Mouse (Mus musculus) neutrophil, adult 5-6 weeks (primary cell): ENCODE measurements around the gene Hsdl1. TPM values are rescaled to one million over a fixed set of nuclear protein-coding genes. Genes with fewer than 3 reads are reported as not detected.
A peak's percentile ranks its signal among the peaks of the same experiment; 100 is the strongest.

Experiments
- ATAC-seq: fragments of 151-379, 151-347 bp; 2 replicates; pipeline ENCODE4 v1.8.0; 2017; ENCODE audit warnings: mild to moderate bottlenecking, moderate TSS enrichment; ENCODE audit not compliant: insufficient number of reproducible peaks, poor library complexity, low FRiP score, severe bottlenecking; ENCODE audit errors: extremely low read depth
- total RNA-seq: library from RNA; stranded (forward); fragments of 200-1000 nt; gene quantifications from 2 replicates; pipeline ENCODE4 v1.2.3, GENCODE M21; 2017

Gene Hsdl1
- total RNA-seq, 1 experiment from 2014 or later = 59.0 TPM

- no peak for ATAC-seq
Measured at GRCm38 (mm10) chr8:119588321-119588720, 13.3 kb upstream of the Hsdl1 start.

GRCm38 (mm10) chr8:119585901-119586300, 10.9 kb upstream of the Hsdl1 start:
- ATAC-seq = peak; percentile 75

- ATAC-seq = no peak
Measured at GRCm38 (mm10) chr8:119580441-119581161, 5.6 kb upstream of the Hsdl1 start.

GRCm38 (mm10) chr8:119579096-119579495, 4.1 kb upstream of the Hsdl1 start:
- no peak for ATAC-seq

GRCm38 (mm10) chr8:119575366-119575726, 363 bp upstream of the Hsdl1 start:
- ATAC-seq = no peak

GRCm38 (mm10) chr8:119572411-119572810, 2.6 kb downstream of the Hsdl1 start:
- no peak for ATAC-seq

GRCm38 (mm10) chr8:119571135-119571534, 3.8 kb downstream of the Hsdl1 start:
- ATAC-seq = no peak

- no peak for ATAC-seq
Measured at GRCm38 (mm10) chr8:119569881-119570280, 5.1 kb downstream of the Hsdl1 start.

GRCm38 (mm10) chr8:119568951-119569350, 6.0 kb downstream of the Hsdl1 start:
- no peak for ATAC-seq

- no peak for ATAC-seq
Measured at GRCm38 (mm10) chr8:119568251-119568650, 6.7 kb downstream of the Hsdl1 start.

- ATAC-seq = no peak
Measured at GRCm38 (mm10) chr8:119566367-119566766, 8.6 kb downstream of the Hsdl1 start.

- peak; percentile 60 for ATAC-seq
Measured at GRCm38 (mm10) chr8:119563849-119564251, 11.1 kb downstream of the Hsdl1 start.

- no peak for ATAC-seq
Measured at GRCm38 (mm10) chr8:119559402-119559720, 15.6 kb downstream of the Hsdl1 start.

GRCm38 (mm10) chr8:119558603-119559401, 16.2 kb downstream of the Hsdl1 start, which contains the start of gene Mbtps1:
Mbtps1 (minus strand) TSS chr8:119558735.
- ATAC-seq = peak; percentile 93

GRCm38 (mm10) chr8:119557821-119558602, 17.0 kb downstream of the Hsdl1 start:
- peak; percentile 43; the same call in 1 of the 2 replicates for ATAC-seq

- no peak for ATAC-seq
Measured at GRCm38 (mm10) chr8:119557132-119557531, 17.9 kb downstream of the Hsdl1 start.

- ATAC-seq = no peak
Measured at GRCm38 (mm10) chr8:119555861-119556260, 19.1 kb downstream of the Hsdl1 start.

- ATAC-seq = no peak
Measured at GRCm38 (mm10) chr8:119552967-119553366, 22.0 kb downstream of the Hsdl1 start.

GRCm38 (mm10) chr8:119548560-119549113, 26.3 kb downstream of the Hsdl1 start:
- no peak for ATAC-seq
